Mouse (Mus musculus) hindbrain, embryonic 10.5 days (tissue): Measurements from ENCODE around the gene Hoxc11. TPM values are rescaled to one million over a fixed set of nuclear protein-coding genes. Genes with fewer than 3 reads are reported as not detected.

Source experiments
- DNase-seq: peaks from one replicate; pipeline ENCODE4 v3.0.0-alpha.2; 2017; ENCODE audit warnings: low spot score
- H3K27ac ChIP-seq: fragments of 300-500 bp; sonication (generic); 2 replicates; pipeline ENCODE4 v1.5.1; 2016; ENCODE audit warnings: mild to moderate bottlenecking, moderate library complexity
- H3K27me3 ChIP-seq: fragments of 300-500 bp; sonication (generic); 2 replicates; pipeline ENCODE4 v1.6.1; 2016; ENCODE audit warnings: mild to moderate bottlenecking; ENCODE audit not compliant: poor library complexity, insufficient read depth, severe bottlenecking
- H3K36me3 ChIP-seq: fragments of 300-500 bp; sonication (generic); 2 replicates; pipeline ENCODE4 v1.6.1; 2016; ENCODE audit warnings: mild to moderate bottlenecking, moderate library complexity
- H3K4me1 ChIP-seq: fragments of 300-500 bp; sonication (generic); replicated peaks from 2 replicates; pipeline ENCODE4 v1.6.1; 2016; ENCODE audit warnings: mild to moderate bottlenecking
- H3K4me3 ChIP-seq: fragments of 300-500 bp; sonication (generic); 2 replicates; pipeline ENCODE4 v1.5.1; 2016; ENCODE audit warnings: mild to moderate bottlenecking, moderate library complexity
- H3K9me3 ChIP-seq: fragments of 300-500 bp; sonication (generic); 2 replicates; pipeline ENCODE4 v1.6.1; 2016; ENCODE audit warnings: mild to moderate bottlenecking, moderate library complexity
- WGBS: fragments of 180-500 bp; shearing (Covaris S2); methylation state at CpG from one replicate; pipeline ENCODE4 v1.1.7; 2016; 5-methylcytosine and 5-hydroxymethylcytosine counted together
- polyA plus RNA-seq: library from polyadenylated mRNA; unstranded; fragments of >200 nt; fragmentation: Nextera tagmentation; extraction: Ambion mirVana; gene quantifications from 2 replicates; pipeline ENCODE4 v1.2.1, GENCODE M21; 2016

Gene Hoxc11
- polyA plus RNA-seq, 1 experiment from 2014 or later = not detected

- Histone ChIP-seq H3K4me3 (no peak overlapping the region), H3K27ac (no peak overlapping the region), H3K36me3 (no peaks in the 10 kb centered on the region), H3K27me3 (peaks cover 100% of the 10 kb centered on the region), H3K4me1 (peaks cover 10% of the 10 kb centered on the region), H3K9me3 (no peaks in the 10 kb centered on the region)
- DNase-seq = no peak
- WGBS = 1% methylated on average over 3 of the region's 3 CpGs
Measured at GRCm38 (mm10) chr15:102984925-102985324, 30.7 kb downstream of the Hoxc11 start.

DNA sequence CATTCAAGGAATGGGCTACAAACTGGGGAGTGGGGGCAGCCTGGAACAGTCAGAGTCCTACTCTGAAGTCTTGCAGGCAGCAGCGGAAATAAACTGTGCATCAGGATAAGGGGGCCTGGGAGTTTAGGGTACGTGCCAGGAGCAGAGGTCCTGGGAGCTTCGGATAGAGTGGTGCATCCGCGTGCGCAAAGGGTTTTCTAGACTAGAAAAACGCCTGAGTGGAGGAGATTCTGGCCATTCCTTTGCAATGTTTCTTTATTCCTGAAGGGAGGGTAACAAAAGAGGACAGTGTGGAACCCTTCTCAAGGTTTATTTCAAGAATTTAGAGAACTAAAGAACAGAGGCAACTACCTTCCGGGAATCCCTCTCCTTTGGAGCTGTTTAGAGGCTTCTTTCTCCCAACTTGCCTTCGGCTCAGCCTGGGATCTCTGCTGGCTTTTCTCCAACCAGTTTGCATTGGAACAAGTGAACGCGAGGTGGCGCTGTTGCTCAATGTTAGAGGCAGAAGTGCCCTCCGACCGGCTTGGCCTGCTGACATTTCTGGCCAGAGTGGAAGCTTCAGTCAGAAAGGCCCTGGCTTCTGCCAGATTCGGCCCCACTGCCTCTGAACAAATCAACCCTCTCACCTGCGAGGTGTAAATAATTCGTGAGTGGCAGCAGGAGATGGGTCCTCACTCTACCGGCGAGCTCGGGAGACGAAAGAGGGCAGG lies 33.1 kb downstream of the Hoxc11 start:
- H3K36me3 ChIP-seq = no peaks in the 10 kb centered on the region
- WGBS = 3% methylated on average over 21 of the region's 21 CpGs
- peaks cover 100% of the 10 kb centered on the region for H3K27me3 ChIP-seq
- no peaks in the 10 kb centered on the region for H3K9me3 ChIP-seq
- no peak overlapping the region for H3K4me3 ChIP-seq
- no peaks in the 10 kb centered on the region for H3K4me1 ChIP-seq
- DNase-seq = peak; percentile 94
- no peak overlapping the region for H3K27ac ChIP-seq

DNA sequence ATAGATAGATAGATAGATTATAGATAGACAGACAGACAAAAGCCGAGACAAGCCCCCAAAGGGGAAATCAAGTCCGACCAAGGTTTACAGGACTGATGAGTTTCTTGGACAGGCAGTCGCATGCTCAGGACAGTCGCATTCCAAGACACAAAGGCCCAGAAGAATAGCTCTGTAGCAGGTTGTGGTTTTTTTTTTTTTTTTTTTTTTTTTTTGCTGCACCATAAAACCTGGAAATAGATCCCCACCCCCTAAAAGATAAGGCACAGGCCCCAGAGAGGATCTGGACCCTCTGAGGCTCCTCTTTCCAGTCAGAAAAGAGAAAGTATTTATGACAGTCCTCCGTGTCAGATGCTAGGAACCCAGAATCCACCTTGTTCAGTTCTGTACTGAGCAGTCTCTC lies 33.9 kb downstream of the Hoxc11 start:
- 12% methylated on average over 5 of the region's 5 CpGs for WGBS
- Histone ChIP-seq H3K4me3 (no peak overlapping the region), H3K27me3 (peaks cover 100% of the 10 kb centered on the region), H3K36me3 (no peaks in the 10 kb centered on the region), H3K27ac (no peak overlapping the region), H3K4me1 (no peaks in the 10 kb centered on the region), H3K9me3 (no peaks in the 10 kb centered on the region)
- no peak for DNase-seq

GRCm38 (mm10) chr15:102990461-102991397 lies 36.5 kb downstream of the Hoxc11 start, which contains the start of gene Hoxc8:
Gene Hoxc8 (plus strand): TSS chr15:102990607.
- no peaks in the 10 kb centered on the region for H3K4me1 ChIP-seq
- 1% methylated on average over 69 of the region's 69 CpGs for WGBS
- no peaks in the 10 kb centered on the region for H3K9me3 ChIP-seq
- no peak within 1 kb of the TSS for H3K4me3 ChIP-seq
- H3K27ac ChIP-seq = no peak within 1 kb of the TSS
- no peaks in the 10 kb centered on the region for H3K36me3 ChIP-seq
- no peak for DNase-seq
- H3K27me3 ChIP-seq = peaks cover 100% of the 10 kb centered on the region

DNA sequence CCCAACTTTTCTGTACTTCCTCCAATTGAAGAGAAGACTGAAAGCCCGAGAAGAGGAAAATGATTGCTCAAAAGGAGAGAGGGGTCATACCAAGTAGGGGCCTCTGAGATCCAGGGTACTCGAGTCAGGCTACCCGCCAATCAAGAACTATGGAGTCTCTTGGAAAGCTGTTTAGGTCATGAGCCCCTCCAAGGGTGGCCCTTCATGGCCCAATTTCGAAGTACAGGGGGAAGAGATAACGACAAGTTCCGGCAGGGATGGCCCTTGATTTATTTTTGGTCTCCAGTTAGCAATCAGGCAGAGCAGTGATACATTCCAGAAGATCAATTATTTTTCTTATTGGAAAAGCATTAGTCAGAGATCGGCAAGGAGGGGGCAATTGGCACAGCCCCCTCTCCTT lies 37.6 kb downstream of the Hoxc11 start:
- 2% methylated on average over 7 of the region's 7 CpGs for WGBS
- DNase-seq = no peak
- Histone ChIP-seq H3K4me1 (no peaks in the 10 kb centered on the region), H3K4me3 (no peak overlapping the region), H3K36me3 (no peaks in the 10 kb centered on the region), H3K27me3 (peaks cover 100% of the 10 kb centered on the region), H3K27ac (no peak overlapping the region), H3K9me3 (no peaks in the 10 kb centered on the region)

DNA sequence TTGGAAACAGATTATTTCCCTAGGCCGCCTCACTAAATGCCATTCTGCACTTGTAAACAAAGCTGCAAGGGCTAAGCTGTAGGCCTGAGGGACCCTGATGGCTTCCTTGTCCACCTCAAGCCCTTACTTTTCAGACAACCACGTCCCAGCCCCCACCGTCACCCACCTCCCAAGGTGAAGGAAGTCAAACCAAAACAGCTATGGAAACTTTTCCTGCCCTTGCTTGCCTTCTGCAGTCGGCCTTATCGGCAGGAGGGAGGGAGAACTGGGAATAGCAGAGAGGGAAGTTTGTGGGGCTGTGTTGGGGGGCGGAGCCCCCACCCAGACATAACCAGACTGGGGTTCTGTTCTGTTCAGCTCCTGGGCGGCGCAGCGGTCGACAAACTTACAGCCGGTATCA lies 38.0 kb downstream of the Hoxc11 start:
- Histone ChIP-seq H3K4me3 (no peak overlapping the region), H3K4me1 (no peaks in the 10 kb centered on the region), H3K27me3 (peaks cover 100% of the 10 kb centered on the region), H3K9me3 (no peaks in the 10 kb centered on the region), H3K36me3 (no peaks in the 10 kb centered on the region), H3K27ac (no peak overlapping the region)
- DNase-seq = peak; percentile 50
- WGBS = 1% methylated on average over 11 of the region's 11 CpGs

DNA sequence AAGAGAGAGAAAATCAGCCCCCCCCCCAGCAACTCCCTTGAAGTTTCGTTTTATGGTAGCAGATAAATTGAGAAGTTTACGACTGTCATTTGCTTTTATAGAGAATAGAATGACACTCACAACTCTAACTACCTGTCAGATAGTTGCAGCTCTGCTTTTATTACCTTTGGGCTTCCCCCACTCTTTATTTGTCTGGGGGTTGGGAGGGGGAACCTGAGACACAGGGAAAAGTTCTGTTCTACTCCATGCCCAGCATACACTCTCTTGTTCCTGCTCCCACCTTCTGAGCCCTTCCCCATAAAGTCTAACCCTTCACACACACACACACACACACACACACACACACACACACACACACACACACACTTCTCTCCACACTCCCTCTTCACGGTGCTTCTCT lies 38.6 kb downstream of the Hoxc11 start:
- peaks cover 100% of the 10 kb centered on the region for H3K27me3 ChIP-seq
- H3K4me3 ChIP-seq = no peak overlapping the region
- H3K36me3 ChIP-seq = no peaks in the 10 kb centered on the region
- DNase-seq = no peak
- WGBS = under 1% methylated on average over 3 of the region's 3 CpGs
- no peak overlapping the region for H3K27ac ChIP-seq
- no peaks in the 10 kb centered on the region for H3K4me1 ChIP-seq
- no peaks in the 10 kb centered on the region for H3K9me3 ChIP-seq

- WGBS = 2% methylated on average over 9 of the region's 9 CpGs
- Histone ChIP-seq H3K9me3 (no peaks in the 10 kb centered on the region), H3K27ac (no peak overlapping the region), H3K4me3 (no peak overlapping the region), H3K27me3 (peaks cover 100% of the 10 kb centered on the region), H3K4me1 (peaks cover 9% of the 10 kb centered on the region), H3K36me3 (no peaks in the 10 kb centered on the region)
- no peak for DNase-seq
Measured at GRCm38 (mm10) chr15:102996548-102996947, 42.3 kb downstream of the Hoxc11 start.

- Histone ChIP-seq H3K36me3 (no peaks in the 10 kb centered on the region), H3K27me3 (peaks cover 100% of the 10 kb centered on the region), H3K4me3 (no peak overlapping the region), H3K9me3 (no peaks in the 10 kb centered on the region), H3K4me1 (peaks cover 9% of the 10 kb centered on the region), H3K27ac (no peak overlapping the region)
- WGBS = under 1% methylated on average over 3 of the region's 3 CpGs
- DNase-seq = no peak
Measured at GRCm38 (mm10) chr15:102997431-102997830, 43.2 kb downstream of the Hoxc11 start.

- peak within 1 kb of the TSS; percentile 42 for H3K4me3 ChIP-seq
- DNase-seq = no peak
- peaks cover 9% of the 10 kb centered on the region for H3K4me1 ChIP-seq
- 1% methylated on average over 19 of the region's 19 CpGs for WGBS
- H3K9me3 ChIP-seq = no peaks in the 10 kb centered on the region
- no peak within 1 kb of the TSS for H3K27ac ChIP-seq
- no peaks in the 10 kb centered on the region for H3K36me3 ChIP-seq
- H3K27me3 ChIP-seq = peaks cover 100% of the 10 kb centered on the region
Measured at GRCm38 (mm10) chr15:102997939-102998355, 43.7 kb downstream of the Hoxc11 start, which contains the start of gene Hoxc6. Gene Hoxc6 (plus strand): TSS chr15:102998257.

DNA sequence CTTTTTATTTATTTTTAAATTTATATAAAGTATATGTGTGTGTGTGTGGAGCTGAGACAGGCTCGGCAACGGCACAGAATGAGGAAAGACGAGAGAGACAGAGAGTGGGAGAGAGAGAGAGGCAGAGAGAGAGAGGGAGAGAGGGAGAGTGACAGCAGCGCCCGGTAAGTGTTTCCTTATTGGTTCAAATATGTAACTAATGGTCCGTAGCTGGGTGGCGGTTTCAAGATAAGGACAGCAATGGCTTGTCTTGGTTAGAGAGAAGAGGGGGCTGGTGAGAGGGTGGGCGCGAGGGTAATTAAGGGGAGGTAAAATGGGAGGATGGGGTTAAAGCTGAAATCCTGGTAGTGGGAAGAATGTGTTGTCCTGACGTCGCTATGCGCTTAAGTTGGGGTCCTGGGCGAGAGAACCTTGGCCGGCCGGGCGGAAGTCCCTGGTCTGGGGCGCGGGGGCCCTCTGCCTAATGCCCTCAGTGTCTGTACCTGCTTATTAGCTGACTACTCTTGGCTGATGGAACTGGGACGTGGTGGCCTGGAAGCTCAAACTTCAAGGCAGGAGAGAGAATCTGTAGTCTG lies 44.5 kb downstream of the Hoxc11 start:
- under 1% methylated on average over 19 of the region's 19 CpGs for WGBS
- Histone ChIP-seq H3K4me1 (peaks cover 9% of the 10 kb centered on the region), H3K27ac (no peak overlapping the region), H3K9me3 (no peaks in the 10 kb centered on the region), H3K36me3 (no peaks in the 10 kb centered on the region), H3K4me3 (peak overlapping the region; percentile 42; the same call in 1 of the 2 replicates), H3K27me3 (peaks cover 100% of the 10 kb centered on the region)
- no peak for DNase-seq

DNA sequence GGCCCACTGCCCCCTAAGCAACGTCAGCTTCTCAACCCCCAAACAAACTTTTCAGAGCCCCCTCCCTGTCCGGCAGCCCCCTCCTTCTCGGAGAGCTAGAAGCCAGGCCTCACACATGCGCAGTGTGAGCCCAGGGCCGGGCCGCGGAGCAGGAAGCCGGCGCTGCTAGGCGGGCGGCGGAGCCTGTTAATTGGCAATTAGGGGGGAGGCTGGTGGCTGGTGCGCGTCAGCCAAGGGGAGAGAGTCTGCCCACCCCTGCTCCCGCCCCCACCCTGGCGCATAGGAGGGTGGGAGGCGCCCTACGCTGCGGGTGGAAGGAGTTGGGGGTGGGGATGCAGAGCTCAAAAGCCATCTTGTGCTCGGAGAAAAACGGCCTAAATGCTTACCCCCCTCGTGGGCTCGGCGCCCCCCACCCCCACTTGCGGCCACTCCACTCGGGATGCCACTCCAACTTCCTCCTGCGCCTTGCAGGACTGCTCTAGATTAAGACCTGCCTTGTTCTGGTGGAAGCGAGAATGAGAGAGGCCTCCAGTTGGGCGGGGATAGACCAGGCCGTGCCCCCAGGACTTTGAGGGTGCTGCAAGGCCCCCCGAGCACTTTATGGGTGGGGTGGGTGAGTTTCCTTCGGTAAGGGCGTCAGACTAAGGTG lies 45.1 kb downstream of the Hoxc11 start:
- under 1% methylated on average over 33 of the region's 33 CpGs for WGBS
- H3K4me3 ChIP-seq = peak overlapping the region; percentile 42

More for the DNA sequence above, 45.1 kb downstream of the Hoxc11 start:
- H3K36me3 ChIP-seq = no peaks in the 10 kb centered on the region
- peaks cover 100% of the 10 kb centered on the region for H3K27me3 ChIP-seq
- no peak for DNase-seq
- H3K9me3 ChIP-seq = no peaks in the 10 kb centered on the region
- H3K27ac ChIP-seq = no peak overlapping the region
- peaks cover 9% of the 10 kb centered on the region for H3K4me1 ChIP-seq
